Mouse (Mus musculus) liver, adult 2 months (tissue): ENCODE measurements around the gene Lrmp. TPM values are rescaled to one million over a fixed set of nuclear protein-coding genes. Genes with fewer than 3 reads are reported as not detected.

Source experiments
- DNase-seq: peaks from one replicate; pipeline ENCODE4 v3.0.0-alpha.2; 2011; ENCODE audit warnings: low read depth, low spot score; ENCODE audit errors: extremely low read depth
- H3K27ac ChIP-seq: fragments of 200-500 bp; replicated peaks from 2 replicates; pipeline ENCODE4 v1.5.1; 2012; ENCODE audit warnings: low read depth, mild to moderate bottlenecking, control low read depth, inconsistent platforms, low read length; ENCODE audit not compliant: insufficient read depth
- H3K27me3 ChIP-seq: fragments of 200-500 bp; 2 replicates; pipeline ENCODE4 v1.6.1; 2012; ENCODE audit warnings: mild to moderate bottlenecking, moderate library complexity, low read length, inconsistent platforms; ENCODE audit not compliant: control insufficient read depth, insufficient read depth
- H3K36me3 ChIP-seq: fragments of 200-500 bp; 2 replicates; pipeline ENCODE4 v1.6.1; 2012; ENCODE audit warnings: low read length, inconsistent platforms; ENCODE audit not compliant: control insufficient read depth, insufficient read depth
- H3K4me1 ChIP-seq: fragments of 200-500 bp; 2 replicates; pipeline ENCODE4 v1.6.1; 2011; ENCODE audit warnings: low read length; ENCODE audit not compliant: control insufficient read depth, insufficient read depth
- H3K4me3 ChIP-seq: fragments of 200-500 bp; 2 replicates; pipeline ENCODE4 v1.5.1; 2011; ENCODE audit warnings: low read depth, mild to moderate bottlenecking, control low read depth, low read length, moderate library complexity; ENCODE audit not compliant: insufficient read depth
- H3K79me2 ChIP-seq: fragments of 200-500 bp; 2 replicates; pipeline ENCODE4 v1.6.1; 2012; ENCODE audit warnings: inconsistent platforms, mild to moderate bottlenecking, low read length, moderate library complexity; ENCODE audit not compliant: control insufficient read depth, insufficient read depth
- H3K9ac ChIP-seq: fragments of 200-500 bp; 2 replicates; pipeline ENCODE4 v1.6.1; 2012; ENCODE audit warnings: low read depth, mild to moderate bottlenecking, control low read depth, inconsistent platforms, low read length
- CTCF ChIP-seq: fragments of 200-500 bp; IDR thresholded peaks from 2 replicates; pipeline ENCODE4 v1.5.1; 2011; ENCODE audit warnings: low read depth, low read length, control low read depth
- POLR2A ChIP-seq: fragments of 200-500 bp; IDR thresholded peaks from 2 replicates; pipeline ENCODE4 v1.6.1; 2011; ENCODE audit warnings: low read length, control low read depth; ENCODE audit not compliant: insufficient read depth; ENCODE audit errors: extremely low read depth
- WGBS: fragments of 180-500 bp; shearing (Covaris S2); methylation state at CpG from one replicate; pipeline ENCODE4 v1.1.7; 2018; 5-methylcytosine and 5-hydroxymethylcytosine counted together
- polyA plus RNA-seq: library from polyadenylated mRNA; depleted of rRNA; stranded (reverse); fragments of >200 nt; gene quantifications from 2 replicates; pipeline ENCODE4 v1.2.3, GENCODE M21; 2012
- total RNA-seq: library from RNA; depleted of rRNA; stranded (reverse); fragments of >200 nt; gene quantifications from 2 replicates; pipeline ENCODE4 v1.2.3, GENCODE M21; 2014

Gene Lrmp
- total and polyA plus RNA-seq, 2 experiments = 3.4 to 3.6 TPM

- TF ChIP-seq POLR2A = no peak
- no peak for TF ChIP-seq CTCF
- WGBS = 91% methylated on average over 6 of the region's 6 CpGs
- H3K79me2 ChIP-seq = no peaks in the 10 kb centered on the region
- no peaks in the 10 kb centered on the region for H3K27me3 ChIP-seq
- H3K36me3 ChIP-seq = no peaks in the 10 kb centered on the region
- H3K4me1 ChIP-seq = no peaks in the 10 kb centered on the region
- no peak overlapping the region for H3K9ac ChIP-seq
- H3K27ac ChIP-seq = no peak overlapping the region
- DNase-seq = no peak
- H3K4me3 ChIP-seq = no peak overlapping the region
Measured at GRCm38 (mm10) chr6:145204440-145204839, 89.0 kb downstream of the Lrmp start.

- Histone ChIP-seq H3K9ac (no peak overlapping the region), H3K4me3 (no peak overlapping the region), H3K4me1 (no peaks in the 10 kb centered on the region), H3K36me3 (no peaks in the 10 kb centered on the region), H3K27me3 (no peaks in the 10 kb centered on the region), H3K27ac (no peak overlapping the region), H3K79me2 (no peaks in the 10 kb centered on the region)
- TF ChIP-seq CTCF = no peak
- TF ChIP-seq POLR2A = no peak
- no peak for DNase-seq
- WGBS = 84% methylated on average over 10 of the region's 10 CpGs
Measured at GRCm38 (mm10) chr6:145205142-145205541, 89.7 kb downstream of the Lrmp start.

GRCm38 (mm10) chr6:145210056-145210680 lies 94.7 kb downstream of the Lrmp start:
- Histone ChIP-seq H3K27ac (no peak overlapping the region), H3K27me3 (no peaks in the 10 kb centered on the region), H3K79me2 (peaks cover 3% of the 10 kb centered on the region; the same call in 1 of the 2 replicates), H3K36me3 (no peaks in the 10 kb centered on the region), H3K4me1 (peaks cover 11% of the 10 kb centered on the region), H3K4me3 (peak overlapping the region; percentile 50), H3K9ac (no peak overlapping the region)
- no peak for TF ChIP-seq POLR2A
- no peak for TF ChIP-seq CTCF
- DNase-seq = no peak
- 29% methylated on average over 8 of the region's 8 CpGs for WGBS

- under 1% methylated on average over 36 of the region's 36 CpGs for WGBS
- TF ChIP-seq POLR2A (peak; percentile 99), CTCF (no peak)
- H3K4me3 ChIP-seq = peak within 1 kb of the TSS; percentile 78
- peaks cover 11% of the 10 kb centered on the region for H3K4me1 ChIP-seq
- peaks cover 3% of the 10 kb centered on the region; the same call in 1 of the 2 replicates for H3K79me2 ChIP-seq
- peak; percentile 100 for DNase-seq
- H3K36me3 ChIP-seq = no peaks in the 10 kb centered on the region; the same call in none of the 2 replicates
- peak within 1 kb of the TSS; percentile 79 for H3K9ac ChIP-seq
- peak within 1 kb of the TSS; percentile 90 for H3K27ac ChIP-seq
- H3K27me3 ChIP-seq = no peaks in the 10 kb centered on the region
Measured at GRCm38 (mm10) chr6:145210816-145211338, 95.4 kb downstream of the Lrmp start, which contains the start of the genes Casc1 and Etfrf1. Gene Casc1 (minus strand): TSS chr6:145211005. Gene Etfrf1 (plus strand): TSS chr6:145211134.

- peak overlapping the region; percentile 78 for H3K4me3 ChIP-seq
- no peaks in the 10 kb centered on the region for H3K27me3 ChIP-seq
- peaks cover 5% of the 10 kb centered on the region for H3K36me3 ChIP-seq
- peak overlapping the region; percentile 79 for H3K9ac ChIP-seq
- DNase-seq = peak; percentile 80
- H3K4me1 ChIP-seq = peaks cover 11% of the 10 kb centered on the region
- no peak for TF ChIP-seq POLR2A
- no peak for TF ChIP-seq CTCF
- WGBS = 1% methylated on average over 21 of the region's 21 CpGs
- H3K79me2 ChIP-seq = peaks cover 3% of the 10 kb centered on the region; the same call in 1 of the 2 replicates
- peak overlapping the region; percentile 90 for H3K27ac ChIP-seq
Measured at GRCm38 (mm10) chr6:145211376-145212305, 96.2 kb downstream of the Lrmp start.
